Mouse (Mus musculus) midbrain, embryonic 11.5 days (tissue): ENCODE data around the gene Rgs6. TPM values are rescaled to one million over a fixed set of nuclear protein-coding genes. Genes with fewer than 3 reads are reported as not detected.

ENCODE experiments used
- ATAC-seq: fragments of 200-750 bp; cut with Nextera tagmentation; 2 replicates; pipeline ENCODE4 v1.8.0; 2017; ENCODE audit warnings: moderate TSS enrichment, moderate library complexity; ENCODE audit not compliant: low FRiP score
- DNase-seq: peaks from one replicate; pipeline ENCODE4 v3.0.0; 2015; ENCODE audit warnings: low spot score; ENCODE audit errors: missing footprints
- H3K27ac ChIP-seq: fragments of 300-500 bp; sonication (generic); 2 replicates; pipeline ENCODE4 v1.5.1; 2014; ENCODE audit warnings: low read depth, low read length
- H3K27me3 ChIP-seq: fragments of 300-500 bp; sonication (generic); 2 replicates; pipeline ENCODE4 v1.6.1; 2014; ENCODE audit warnings: mild to moderate bottlenecking, low read length, moderate library complexity, mixed read lengths; ENCODE audit not compliant: control insufficient read depth, insufficient read depth
- H3K36me3 ChIP-seq: fragments of 300-500 bp; sonication (generic); 2 replicates; pipeline ENCODE4 v1.6.1; 2014; ENCODE audit warnings: mild to moderate bottlenecking, low read length, moderate library complexity, mixed read lengths; ENCODE audit not compliant: control insufficient read depth, insufficient read depth
- H3K4me1 ChIP-seq: fragments of 300-500 bp; sonication (generic); 2 replicates; pipeline ENCODE4 v1.6.1; 2014; ENCODE audit warnings: low read length; ENCODE audit not compliant: control insufficient read depth, insufficient read depth
- H3K4me2 ChIP-seq: fragments of 300-500 bp; sonication (generic); 2 replicates; pipeline ENCODE4 v1.6.1; 2014; ENCODE audit warnings: mild to moderate bottlenecking, moderate library complexity
- H3K4me3 ChIP-seq: fragments of 300-500 bp; sonication (generic); 2 replicates; pipeline ENCODE4 v1.5.1; 2014; ENCODE audit warnings: low read depth, low read length
- H3K9ac ChIP-seq: fragments of 300-500 bp; sonication (generic); 2 replicates; pipeline ENCODE4 v1.6.1; 2014; ENCODE audit warnings: low read length
- H3K9me3 ChIP-seq: fragments of 300-500 bp; sonication (generic); 2 replicates; pipeline ENCODE4 v1.6.1; 2016; ENCODE audit warnings: low read length; ENCODE audit not compliant: control insufficient read depth
- WGBS: fragments of 180-500 bp; shearing (Covaris S2); extraction: QIAGEN DNeasy Blood & Tissue Kit; methylation state at CpG from one replicate; pipeline ENCODE4 v1.1.7; 2014; 5-methylcytosine and 5-hydroxymethylcytosine counted together
- polyA plus RNA-seq: library from polyadenylated mRNA; unstranded; fragments of >200 nt; fragmentation: Nextera tagmentation; extraction: Ambion mirVana; gene quantifications from 2 replicates; pipeline ENCODE4 v1.2.1, GENCODE M21; 2014

Rgs6 gene
- polyA plus RNA-seq, 1 experiment from 2014 or later: 0.64 TPM

DNA sequence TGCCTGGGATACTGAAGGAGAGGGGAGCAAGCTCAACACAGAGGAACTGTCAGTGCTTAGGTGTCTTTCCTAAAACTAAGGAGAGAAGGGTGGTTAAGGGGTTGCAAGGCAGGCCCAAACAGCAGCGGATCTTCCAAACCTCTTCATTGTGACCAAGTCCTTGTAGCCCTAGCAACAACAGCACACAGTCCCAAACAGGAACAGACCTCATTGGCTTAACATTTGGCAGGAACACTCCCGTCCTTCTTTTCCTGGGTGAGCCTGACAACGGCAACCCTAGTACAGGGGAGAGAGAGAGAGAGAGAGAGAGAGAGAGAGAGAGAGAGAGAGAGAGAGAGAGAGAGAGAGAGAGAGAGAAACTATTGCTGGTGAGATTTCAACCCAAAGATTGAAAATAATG, 557.8 kb downstream of the Rgs6 start:
- H3K9ac ChIP-seq: no peak overlapping the region
- no peak overlapping the region for H3K4me2 ChIP-seq
- no peak overlapping the region for H3K4me3 ChIP-seq
- H3K9me3 ChIP-seq: no peaks in the 10 kb centered on the region
- H3K27ac ChIP-seq: no peak overlapping the region
- no peaks in the 10 kb centered on the region for H3K4me1 ChIP-seq
- H3K27me3 ChIP-seq: no peaks in the 10 kb centered on the region
- ATAC-seq (no peak), DNase-seq (no peak)
- H3K36me3 ChIP-seq: no peaks in the 10 kb centered on the region
- 82% methylated on average over 3 of the region's 3 CpGs for WGBS

GRCm38 (mm10) chr12:83146917-83147316, 558.8 kb downstream of the Rgs6 start:
- Histone ChIP-seq H3K9me3 (no peaks in the 10 kb centered on the region), H3K27me3 (no peaks in the 10 kb centered on the region), H3K4me3 (no peak overlapping the region), H3K36me3 (no peaks in the 10 kb centered on the region), H3K4me2 (no peak overlapping the region), H3K9ac (no peak overlapping the region), H3K4me1 (no peaks in the 10 kb centered on the region), H3K27ac (no peak overlapping the region)
- 70% methylated on average over 2 of the region's 2 CpGs for WGBS
- ATAC-seq (no peak), DNase-seq (no peak)

DNA sequence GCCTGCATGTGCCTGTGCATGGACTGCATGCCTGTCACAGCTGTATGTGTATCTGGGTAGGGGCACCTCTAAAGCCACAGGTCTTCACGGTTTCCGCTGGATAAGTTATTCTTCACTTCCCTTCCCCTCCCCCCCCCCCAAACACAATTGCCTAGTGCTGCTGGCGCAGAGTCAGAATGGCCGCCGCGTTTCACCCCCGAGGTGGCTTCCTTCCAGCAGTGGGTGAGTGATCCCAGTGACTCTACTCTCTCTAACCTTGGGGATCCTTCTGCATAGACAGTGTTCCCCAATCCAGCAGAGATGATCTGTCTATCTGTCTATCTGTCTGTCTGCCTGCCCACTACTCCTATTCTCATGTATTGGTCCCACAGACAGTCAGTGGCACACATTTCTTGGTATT, 561.9 kb downstream of the Rgs6 start:
- H3K36me3 ChIP-seq: no peaks in the 10 kb centered on the region
- H3K4me2 ChIP-seq: no peak overlapping the region
- H3K9me3 ChIP-seq: no peaks in the 10 kb centered on the region
- WGBS: 91% methylated on average over 7 of the region's 7 CpGs
- no peak for ATAC-seq
- H3K27me3 ChIP-seq: no peaks in the 10 kb centered on the region
- no peak for DNase-seq
- H3K4me1 ChIP-seq: no peaks in the 10 kb centered on the region
- no peak overlapping the region for H3K9ac ChIP-seq
- H3K27ac ChIP-seq: no peak overlapping the region
- no peak overlapping the region for H3K4me3 ChIP-seq

GRCm38 (mm10) chr12:83150813-83151212, 562.7 kb downstream of the Rgs6 start:
- Histone ChIP-seq H3K27me3 (no peaks in the 10 kb centered on the region), H3K27ac (no peak overlapping the region), H3K4me3 (no peak overlapping the region), H3K36me3 (no peaks in the 10 kb centered on the region), H3K4me2 (no peak overlapping the region), H3K4me1 (no peaks in the 10 kb centered on the region), H3K9ac (no peak overlapping the region), H3K9me3 (no peaks in the 10 kb centered on the region)
- ATAC-seq: no peak
- no peak for DNase-seq
- WGBS: 91% methylated on average over 9 of the region's 9 CpGs

GRCm38 (mm10) chr12:83151474-83151873, 563.4 kb downstream of the Rgs6 start:
- DNase-seq: no peak
- H3K4me3 ChIP-seq: no peak overlapping the region
- no peak overlapping the region for H3K4me2 ChIP-seq
- WGBS: 78% methylated on average over 2 of the region's 2 CpGs
- no peak overlapping the region for H3K27ac ChIP-seq
- no peak for ATAC-seq
- no peaks in the 10 kb centered on the region for H3K36me3 ChIP-seq
- H3K4me1 ChIP-seq: no peaks in the 10 kb centered on the region
- no peaks in the 10 kb centered on the region for H3K9me3 ChIP-seq
- H3K9ac ChIP-seq: no peak overlapping the region
- no peaks in the 10 kb centered on the region for H3K27me3 ChIP-seq

DNA sequence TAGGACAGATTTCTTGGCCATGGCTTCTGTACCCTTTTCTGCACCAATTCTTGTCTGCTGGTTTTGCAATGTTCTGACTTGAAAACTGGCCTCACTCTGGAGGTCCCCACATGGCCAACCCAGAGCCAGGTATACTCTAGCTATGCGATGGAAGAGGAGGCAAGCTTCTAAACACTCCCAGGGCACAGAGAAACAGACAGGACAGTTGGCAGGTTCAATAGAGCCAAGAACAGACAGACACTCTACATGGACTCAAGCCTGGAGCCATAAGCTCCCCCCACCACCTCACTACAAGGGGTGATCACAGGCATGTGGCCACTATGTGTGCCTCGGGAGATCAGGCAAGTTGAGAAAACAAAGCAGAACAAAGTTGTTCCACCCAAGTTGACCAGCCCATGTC, 572.1 kb downstream of the Rgs6 start:
- no peak overlapping the region for H3K4me3 ChIP-seq
- no peaks in the 10 kb centered on the region for H3K9me3 ChIP-seq
- H3K9ac ChIP-seq: no peak overlapping the region
- no peak for ATAC-seq
- no peak overlapping the region for H3K27ac ChIP-seq
- H3K36me3 ChIP-seq: no peaks in the 10 kb centered on the region
- WGBS: 82% methylated on average over 2 of the region's 2 CpGs
- H3K4me2 ChIP-seq: no peak overlapping the region
- 0 out of 2 replicates have a peak, but pooled peaks cover 2% of the 10 kb centered on the region for H3K4me1 ChIP-seq
- no peak for DNase-seq
- H3K27me3 ChIP-seq: no peaks in the 10 kb centered on the region

GRCm38 (mm10) chr12:83160700-83161099, 572.6 kb downstream of the Rgs6 start:
- Histone ChIP-seq H3K4me1 (0 out of 2 replicates have a peak, but pooled peaks cover 2% of the 10 kb centered on the region), H3K36me3 (no peaks in the 10 kb centered on the region), H3K4me2 (no peak overlapping the region), H3K9ac (no peak overlapping the region), H3K4me3 (no peak overlapping the region), H3K27ac (no peak overlapping the region), H3K27me3 (no peaks in the 10 kb centered on the region), H3K9me3 (no peaks in the 10 kb centered on the region)
- DNase-seq (no peak), ATAC-seq (no peak)
- WGBS: 79% methylated on average over 4 of the region's 4 CpGs

DNA sequence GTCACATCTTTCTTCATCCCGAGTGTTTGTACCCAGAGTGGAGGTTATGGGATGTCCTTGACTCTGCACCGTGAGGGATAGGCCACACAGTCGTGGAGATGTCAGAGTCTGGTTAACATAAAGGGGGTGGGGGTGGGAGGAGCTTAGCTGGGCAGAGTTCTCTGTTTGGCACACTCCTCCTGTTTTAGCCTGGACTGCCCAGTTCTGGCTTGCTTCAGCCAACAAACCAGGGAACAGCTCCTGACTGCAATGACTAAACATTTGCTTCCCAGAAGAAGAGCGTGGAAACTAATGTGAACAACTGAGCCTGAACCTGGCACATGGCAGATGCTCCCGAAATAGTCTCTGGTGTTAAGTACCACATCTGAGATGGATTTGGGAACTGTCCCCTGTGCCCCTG, 575.6 kb downstream of the Rgs6 start:
- no peaks in the 10 kb centered on the region for H3K9me3 ChIP-seq
- no peak overlapping the region for H3K27ac ChIP-seq
- H3K9ac ChIP-seq: no peak overlapping the region
- DNase-seq: no peak
- no peak overlapping the region for H3K4me3 ChIP-seq
- H3K27me3 ChIP-seq: no peaks in the 10 kb centered on the region
- ATAC-seq: no peak
- 76% methylated on average over 5 of the region's 5 CpGs for WGBS
- no peak overlapping the region for H3K4me2 ChIP-seq
- no peaks in the 10 kb centered on the region for H3K36me3 ChIP-seq
- 0 out of 2 replicates have a peak, but pooled peaks cover 5% of the 10 kb centered on the region for H3K4me1 ChIP-seq

DNA sequence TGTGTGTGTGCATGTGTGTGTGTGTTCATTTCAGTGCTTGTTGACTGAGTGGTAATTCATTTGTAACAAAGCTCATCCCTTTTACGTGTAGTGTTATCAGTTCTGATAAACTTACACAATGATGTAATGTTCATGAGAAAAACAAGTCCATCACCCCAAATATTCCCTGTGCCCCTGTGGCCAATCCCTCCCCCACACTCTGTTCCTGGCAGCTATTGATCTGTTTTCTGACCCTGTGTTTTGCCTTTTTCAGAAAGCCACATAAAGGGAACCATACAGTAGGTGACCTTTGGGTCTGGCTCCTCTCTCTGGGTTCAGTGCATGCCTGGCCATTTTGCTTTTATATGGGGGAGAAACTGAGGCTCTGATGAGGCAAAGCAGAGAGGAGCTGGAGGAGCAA, 577.0 kb downstream of the Rgs6 start:
- no peak overlapping the region for H3K4me2 ChIP-seq
- no peak overlapping the region for H3K4me3 ChIP-seq
- H3K9ac ChIP-seq: no peak overlapping the region
- H3K9me3 ChIP-seq: no peaks in the 10 kb centered on the region
- no peaks in the 10 kb centered on the region for H3K36me3 ChIP-seq
- peaks cover 11% of the 10 kb centered on the region for H3K4me1 ChIP-seq
- WGBS: 95% methylated on average over 1 of the region's 1 CpGs
- H3K27me3 ChIP-seq: no peaks in the 10 kb centered on the region
- DNase-seq (no peak), ATAC-seq (no peak)
- no peak overlapping the region for H3K27ac ChIP-seq

- no peak overlapping the region for H3K4me3 ChIP-seq
- no peak for DNase-seq
- no peak for ATAC-seq
- 85% methylated on average over 6 of the region's 6 CpGs for WGBS
- no peaks in the 10 kb centered on the region for H3K9me3 ChIP-seq
- no peaks in the 10 kb centered on the region for H3K36me3 ChIP-seq
- no peak overlapping the region for H3K9ac ChIP-seq
- H3K4me1 ChIP-seq: peaks cover 9% of the 10 kb centered on the region
- no peak overlapping the region for H3K4me2 ChIP-seq
- no peaks in the 10 kb centered on the region for H3K27me3 ChIP-seq
- no peak overlapping the region for H3K27ac ChIP-seq
Measured at GRCm38 (mm10) chr12:83168310-83168709, 580.2 kb downstream of the Rgs6 start.
